Mouse (Mus musculus) thymus, adult 2 months (tissue): ENCODE data around the gene Slc22a27. TPM values are rescaled to one million over a fixed set of nuclear protein-coding genes. Genes with fewer than 3 reads are reported as not detected.
"Not testable (repeated sequence)": the region's sequence is repeated elsewhere in the genome, so short reads cannot be mapped to it uniquely, and the experiment has no call there.

Experiments
- DNase-seq: peaks from one replicate; pipeline ENCODE4 v3.0.0; 2021
- H3K27ac ChIP-seq: fragments of 200-500 bp; 2 replicates; pipeline ENCODE4 v1.5.1; 2012; ENCODE audit warnings: low read length, control low read depth; ENCODE audit not compliant: control insufficient read depth, insufficient read depth
- H3K27me3 ChIP-seq: fragments of 200-500 bp; 2 replicates; pipeline ENCODE4 v1.6.1; 2012; ENCODE audit warnings: mild to moderate bottlenecking, low read length, moderate library complexity, mixed read lengths; ENCODE audit not compliant: control insufficient read depth, insufficient read depth
- H3K36me3 ChIP-seq: fragments of 200-500 bp; 2 replicates; pipeline ENCODE4 v1.6.1; 2012; ENCODE audit warnings: mild to moderate bottlenecking, low read length, moderate library complexity; ENCODE audit not compliant: control insufficient read depth, insufficient read depth
- H3K4me1 ChIP-seq: fragments of 200-500 bp; replicated peaks from 2 replicates; pipeline ENCODE4 v1.6.1; 2012; ENCODE audit warnings: low read length; ENCODE audit not compliant: control insufficient read depth, insufficient read depth
- H3K4me3 ChIP-seq: fragments of 200-500 bp; 2 replicates; pipeline ENCODE4 v1.5.1; 2012; ENCODE audit warnings: mild to moderate bottlenecking, low read length, control low read depth, moderate library complexity; ENCODE audit not compliant: control insufficient read depth, insufficient read depth
- CTCF ChIP-seq: fragments of 200-500 bp; IDR thresholded peaks from 2 replicates; pipeline ENCODE4 v1.5.1; 2012; ENCODE audit warnings: mild to moderate bottlenecking, control low read depth, low read length, moderate library complexity, borderline replicate concordance; ENCODE audit not compliant: control insufficient read depth, poor library complexity, insufficient read depth; ENCODE audit errors: extremely low read depth
- POLR2A ChIP-seq: fragments of 200-500 bp; IDR thresholded peaks from 2 replicates; pipeline ENCODE4 v1.6.1; 2012; ENCODE audit warnings: mild to moderate bottlenecking, low read length, control low read depth, moderate library complexity; ENCODE audit not compliant: control insufficient read depth, poor library complexity, insufficient read depth; ENCODE audit errors: extremely low read depth
- WGBS: fragments of 180-500 bp; shearing (Covaris S2); methylation state at CpG from one replicate; pipeline ENCODE4 v1.1.7; 2018; 5-methylcytosine and 5-hydroxymethylcytosine counted together
- polyA plus RNA-seq: library from polyadenylated mRNA; depleted of rRNA; stranded (reverse); fragments of >200 nt; gene quantifications from 2 replicates; pipeline ENCODE4 v1.2.3, GENCODE M21; 2012; rRNA removed

Gene Slc22a27
- polyA plus RNA-seq = 0.10 TPM in 1 of 2 replicates, not detected in the other

DNA sequence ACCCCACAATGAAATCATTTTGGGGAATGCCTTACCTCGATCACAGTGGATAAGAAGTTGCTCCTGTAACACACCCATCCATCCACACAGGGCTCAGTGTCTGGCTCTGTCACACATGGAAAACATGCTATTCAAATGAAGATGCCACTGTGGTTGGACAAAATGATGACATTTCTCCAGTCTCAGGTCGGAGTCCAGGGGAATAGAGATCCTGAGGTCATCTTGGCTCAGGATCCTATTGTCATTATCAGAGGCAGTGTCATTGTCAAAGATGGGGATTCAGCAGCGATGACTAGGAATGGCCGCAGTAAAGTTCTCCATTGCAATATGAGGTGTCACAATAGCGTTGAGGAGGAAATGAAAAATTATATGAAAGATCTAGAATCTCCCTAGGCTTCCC, at the start of gene Slc22a27:
Gene Slc22a27 (minus strand): TSS at position 101 of the 400 bp plus-strand sequence.
- not testable (repeated sequence) for H3K4me1 ChIP-seq, H3K27me3 ChIP-seq, H3K27ac ChIP-seq, H3K4me3 ChIP-seq, DNase-seq, H3K36me3 ChIP-seq
- 80% methylated on average over 5 of the region's 5 CpGs for WGBS

DNA sequence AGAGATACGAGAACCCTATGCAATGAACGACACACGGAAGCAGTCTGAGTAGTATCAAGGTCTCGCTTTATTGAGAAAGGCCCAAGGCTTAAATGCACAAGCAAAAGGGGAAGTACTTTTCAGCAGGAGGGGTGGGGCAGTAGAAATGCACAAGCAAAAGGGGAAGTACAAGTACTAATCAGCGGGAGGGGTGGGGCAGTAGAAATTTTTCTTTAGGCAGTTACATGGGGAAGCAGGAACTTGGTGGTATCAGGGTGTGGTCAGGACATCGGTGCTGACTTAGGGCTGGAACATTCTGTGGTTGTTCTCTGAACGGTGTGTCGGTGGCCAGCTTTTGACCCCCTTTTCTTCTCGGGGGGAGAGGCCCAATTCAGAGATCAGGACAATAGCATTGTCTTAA, 45.8 kb upstream of the Slc22a27 start:
- H3K27ac ChIP-seq, DNase-seq, H3K4me1 ChIP-seq, H3K4me3 ChIP-seq, H3K27me3 ChIP-seq, H3K36me3 ChIP-seq: not testable (repeated sequence)
- 91% methylated on average over 9 of the region's 9 CpGs for WGBS

DNA sequence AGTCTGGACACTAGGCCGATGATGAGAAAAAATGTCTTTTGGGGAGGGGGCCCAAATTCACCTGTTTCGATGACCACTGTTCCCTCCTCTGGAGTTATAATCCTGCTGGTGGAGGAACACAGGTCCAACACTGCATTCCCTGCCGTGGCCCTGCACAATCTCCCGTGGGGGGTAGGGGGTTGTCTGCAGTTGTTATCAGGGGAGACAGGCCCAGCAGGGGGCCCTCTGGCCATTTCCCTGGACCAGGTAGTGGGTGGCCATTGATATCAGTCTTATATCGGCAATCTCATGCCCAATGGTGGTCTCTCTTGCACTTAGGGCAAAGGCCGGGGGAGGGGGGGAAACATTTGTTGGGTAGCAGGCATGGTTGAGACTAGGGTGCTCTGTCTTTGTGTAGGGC, 43.3 kb upstream of the Slc22a27 start:
- not testable (repeated sequence) for H3K4me3 ChIP-seq, H3K27ac ChIP-seq, H3K4me1 ChIP-seq, H3K36me3 ChIP-seq, DNase-seq, H3K27me3 ChIP-seq
- WGBS = 94% methylated on average over 6 of the region's 6 CpGs

DNA sequence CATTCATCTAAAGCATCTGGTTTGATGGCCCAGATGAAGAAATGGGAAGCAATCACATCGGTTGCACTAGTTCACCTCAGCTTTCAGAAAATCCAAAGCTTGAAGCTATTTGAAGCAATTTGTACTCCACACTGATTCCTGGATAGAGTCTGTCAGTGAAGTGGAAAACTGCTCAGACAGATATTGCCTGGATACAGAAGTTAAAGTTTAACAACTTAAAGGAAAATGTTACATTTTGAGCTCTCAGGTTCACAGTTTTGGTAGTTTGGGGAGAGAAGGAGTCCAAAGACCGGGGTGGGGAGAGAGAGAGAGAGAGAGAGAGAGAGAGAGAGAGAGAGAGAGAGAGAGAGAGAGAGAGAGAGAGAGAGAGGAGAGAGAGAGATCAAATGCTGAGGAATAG, 2.9 kb upstream of the Slc22a27 start:
- DNase-seq = no peak
- Histone ChIP-seq H3K4me3 (no peak overlapping the region), H3K27me3 (no peaks in the 10 kb centered on the region)

DNA sequence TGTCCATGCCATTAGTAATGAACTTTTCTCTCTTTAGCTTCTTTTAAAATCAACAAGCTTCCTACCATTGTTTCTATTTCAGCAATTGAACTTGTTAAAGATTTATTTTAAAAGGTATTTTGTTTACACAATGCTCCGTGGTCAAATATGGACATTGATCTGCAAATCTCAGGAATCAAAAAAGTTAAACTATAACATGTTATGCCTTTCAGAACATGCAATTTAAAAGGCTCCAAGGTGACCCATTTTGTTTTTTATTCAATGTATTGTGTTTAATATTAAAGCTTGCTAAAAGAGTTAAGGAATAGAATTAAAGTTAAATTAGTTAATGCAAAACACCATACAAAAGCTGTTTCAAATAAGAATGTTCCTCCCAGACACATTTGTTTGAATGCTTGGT, 723 bp upstream of the Slc22a27 start:
- H3K4me1 ChIP-seq, H3K27ac ChIP-seq, H3K4me3 ChIP-seq, DNase-seq, H3K27me3 ChIP-seq, H3K36me3 ChIP-seq: not testable (repeated sequence)
- WGBS = 60% methylated on average over 1 of the region's 1 CpGs

More for the DNA sequence above, 2.9 kb upstream of the Slc22a27 start:
- Histone ChIP-seq H3K36me3 (no peaks in the 10 kb centered on the region), H3K27ac (no peak overlapping the region), H3K4me1 (no peaks in the 10 kb centered on the region)
- 78% methylated on average over 2 of the region's 2 CpGs for WGBS
- TF ChIP-seq POLR2A (no peak), CTCF (no peak)

DNA sequence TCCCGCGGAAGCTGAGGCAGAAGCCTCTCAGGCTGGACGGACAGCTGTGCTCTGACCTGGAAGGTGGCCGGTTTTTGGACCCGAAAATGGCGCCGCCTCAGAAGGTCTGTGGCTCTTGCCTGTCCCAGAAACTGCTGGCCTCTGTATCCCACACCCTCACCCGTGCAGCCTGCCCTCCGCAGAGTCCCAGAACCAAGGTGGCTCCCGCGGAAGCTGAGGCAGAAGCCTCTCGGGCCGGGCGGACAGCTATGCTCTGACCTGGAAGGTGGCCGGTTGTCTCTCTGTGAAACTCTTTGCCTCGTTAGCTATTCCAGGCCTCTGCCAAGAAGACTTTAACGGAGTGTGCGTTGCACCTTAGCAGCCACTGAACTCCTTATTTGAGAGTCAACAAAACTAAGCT, 26.4 kb downstream of the Slc22a27 start:
- not testable (repeated sequence) for H3K4me1 ChIP-seq, DNase-seq, H3K4me3 ChIP-seq, H3K27ac ChIP-seq, H3K27me3 ChIP-seq, H3K36me3 ChIP-seq
- 89% methylated on average over 18 of the region's 18 CpGs for WGBS

DNA sequence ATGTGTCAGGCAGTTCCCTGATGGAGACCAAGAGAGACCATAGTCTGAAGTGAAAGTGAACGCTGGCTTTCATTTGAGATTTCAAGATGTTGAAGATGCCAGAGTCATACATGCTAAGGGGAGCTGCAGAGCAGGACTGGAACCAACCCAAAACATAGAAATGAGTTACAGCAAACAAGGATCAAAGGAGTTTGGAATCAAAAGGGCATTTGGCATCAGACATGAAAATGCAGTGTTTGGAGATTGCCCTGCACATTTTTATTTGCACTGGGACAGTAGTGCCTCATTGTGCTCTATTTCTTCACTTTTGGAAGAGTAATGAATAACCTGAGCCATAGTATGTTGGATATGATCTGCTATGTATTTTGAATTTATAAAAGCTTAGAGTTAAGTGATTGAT, 89.2 kb downstream of the Slc22a27 start:
- Histone ChIP-seq H3K36me3 (no peaks in the 10 kb centered on the region), H3K4me1 (no peaks in the 10 kb centered on the region), H3K27me3 (no peaks in the 10 kb centered on the region), H3K27ac (no peak overlapping the region), H3K4me3 (no peak overlapping the region)
- DNase-seq = no peak
- TF ChIP-seq CTCF (no peak), POLR2A (no peak)
- 96% methylated on average over 1 of the region's 1 CpGs for WGBS

DNA sequence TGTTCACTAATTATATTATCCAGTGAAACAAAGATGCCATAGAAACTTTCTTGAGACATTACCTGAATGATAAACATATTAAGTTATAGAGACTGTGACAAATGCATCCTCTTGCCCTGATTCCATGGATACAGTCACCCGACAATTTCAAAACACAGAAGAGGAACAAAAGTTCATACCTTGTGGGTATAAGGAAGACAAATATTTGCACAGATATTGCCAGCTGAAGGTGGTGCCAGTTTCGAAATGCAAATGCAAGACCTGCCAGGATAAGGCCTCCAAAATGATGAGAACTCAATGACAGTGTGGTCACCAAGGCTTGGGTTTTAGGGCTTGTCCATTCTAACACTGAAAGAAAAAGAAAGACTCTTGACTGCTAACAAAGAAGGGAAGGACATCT, 136.0 kb downstream of the Slc22a27 start:
- 75% methylated on average over 2 of the region's 2 CpGs for WGBS
- Histone ChIP-seq H3K36me3 (no peaks in the 10 kb centered on the region), H3K4me1 (no peaks in the 10 kb centered on the region), H3K27me3 (no peaks in the 10 kb centered on the region), H3K27ac (no peak overlapping the region), H3K4me3 (no peak overlapping the region)
- no peak for TF ChIP-seq CTCF
- no peak for TF ChIP-seq POLR2A
- DNase-seq = no peak

Other genes starting within 250 kb of the Slc22a27 start
- 0.05 TPM in 1 of 2 replicates, not detected in the other for gene Slc22a26, start 163.4 kb downstream of the Slc22a27 start, polyA plus RNA-seq
- not detected in 2 replicates for gene Slc22a28, start 166.0 kb upstream of the Slc22a27 start, polyA plus RNA-seq